Mouse (Mus musculus) retina, adult 2 months (tissue): ENCODE results near the gene Ak4.
"Not testable (repeated sequence)": the region's sequence is repeated elsewhere in the genome, so short reads cannot be mapped to it uniquely, and the experiment has no call there.

Experiments used
- DNase-seq: peaks from one replicate; pipeline ENCODE4 v3.0.0-alpha.2; 2012; ENCODE audit warnings: low read depth, low spot score

The Ak4 gene

GRCm38 (mm10) chr4:101419151-101419910 lies at the start of gene Ak4:
Gene Ak4 (plus strand): TSS chr4:101419277.
- no peak for DNase-seq

GRCm38 (mm10) chr4:101369738-101370275 lies 49.3 kb upstream of the Ak4 start:
- no peak for DNase-seq

- DNase-seq = no peak
Observed at GRCm38 (mm10) chr4:101372283-101372682, 46.8 kb upstream of the Ak4 start.

GRCm38 (mm10) chr4:101372751-101373150 lies 46.3 kb upstream of the Ak4 start:
- DNase-seq = no peak

- DNase-seq = no peak
Observed at GRCm38 (mm10) chr4:101374104-101374503, 45.0 kb upstream of the Ak4 start.

- DNase-seq = no peak
Observed at GRCm38 (mm10) chr4:101376835-101377234, 42.2 kb upstream of the Ak4 start.

GRCm38 (mm10) chr4:101378241-101378640 lies 40.8 kb upstream of the Ak4 start:
- DNase-seq = no peak

GRCm38 (mm10) chr4:101378778-101379177 lies 40.3 kb upstream of the Ak4 start:
- DNase-seq = no peak

- no peak for DNase-seq
Observed at GRCm38 (mm10) chr4:101385002-101385401, 34.1 kb upstream of the Ak4 start.

GRCm38 (mm10) chr4:101388246-101388645 lies 30.8 kb upstream of the Ak4 start:
- no peak for DNase-seq

GRCm38 (mm10) chr4:101388656-101389055 lies 30.4 kb upstream of the Ak4 start:
- DNase-seq = not testable (repeated sequence)

GRCm38 (mm10) chr4:101392229-101392628 lies 26.8 kb upstream of the Ak4 start:
- no peak for DNase-seq

- DNase-seq = no peak
Observed at GRCm38 (mm10) chr4:101393292-101393711, 25.8 kb upstream of the Ak4 start.

- no peak for DNase-seq
Observed at GRCm38 (mm10) chr4:101395021-101395533, 24.0 kb upstream of the Ak4 start.

GRCm38 (mm10) chr4:101400025-101400594 lies 19.0 kb upstream of the Ak4 start:
- no peak for DNase-seq

GRCm38 (mm10) chr4:101401945-101402344 lies 17.1 kb upstream of the Ak4 start:
- DNase-seq = no peak

- no peak for DNase-seq
Observed at GRCm38 (mm10) chr4:101404863-101405262, 14.2 kb upstream of the Ak4 start.

- no peak for DNase-seq
Observed at GRCm38 (mm10) chr4:101406411-101407196, 12.5 kb upstream of the Ak4 start.

- DNase-seq = no peak
Observed at GRCm38 (mm10) chr4:101416966-101417365, 2.1 kb upstream of the Ak4 start.

- no peak for DNase-seq
Observed at GRCm38 (mm10) chr4:101419911-101420880, 1.1 kb downstream of the Ak4 start.

GRCm38 (mm10) chr4:101422996-101423395 lies 3.9 kb downstream of the Ak4 start:
- DNase-seq = no peak
